Mouse (Mus musculus): ENCODE measurements at regions not wholly inside any gene's neighbourhood (a gene's known extent, or its start where the extent isn't known, plus 50 kb on each side); places are given as distances from the start of the nearest gene placed in this dataset.
A peak's percentile ranks its signal among the peaks of the same experiment; 100 is the strongest.

- DNase-seq (ENCODE audit: low spot score in 2 of 2): no peak
Measured at GRCm38 (mm10) chr15:67301024-67301423, 800.3 kb upstream of the Lrrc6 start.

- no peak for DNase-seq (ENCODE audit: low spot score in 2 of 2)
Measured at GRCm38 (mm10) chr15:67294797-67295196, 794.1 kb upstream of the Lrrc6 start.

GRCm38 (mm10) chr15:67289749-67290148, 789.0 kb upstream of the Lrrc6 start:
- peak; percentile 61 to 65 for DNase-seq (ENCODE audit: low spot score in 2 of 2)

GRCm38 (mm10) chr15:67284941-67285340, 784.2 kb upstream of the Lrrc6 start:
- no peak for DNase-seq (ENCODE audit: low spot score in 2 of 2)

- no peak for DNase-seq (ENCODE audit: low spot score in 2 of 2)
Measured at GRCm38 (mm10) chr15:67283275-67283972, 782.7 kb upstream of the Lrrc6 start.

- no peak for DNase-seq (ENCODE audit: low spot score in 2 of 2)
Measured at GRCm38 (mm10) chr15:67278869-67279268, 778.2 kb upstream of the Lrrc6 start.

- no peak for DNase-seq (ENCODE audit: low spot score in 2 of 2)
Measured at GRCm38 (mm10) chr15:67275058-67275457, 774.3 kb upstream of the Lrrc6 start.

GRCm38 (mm10) chr15:67272397-67272796, 771.7 kb upstream of the Lrrc6 start:
- no peak for DNase-seq (ENCODE audit: low spot score in 2 of 2)

- no peak for DNase-seq (ENCODE audit: low spot score in 2 of 2)
Measured at GRCm38 (mm10) chr15:67263723-67264122, 763.0 kb upstream of the Lrrc6 start.

- no peak for DNase-seq (ENCODE audit: low spot score in 2 of 2)
Measured at GRCm38 (mm10) chr15:67263313-67263712, 762.6 kb upstream of the Lrrc6 start.

- DNase-seq (ENCODE audit: low spot score in 2 of 2): no peak
Measured at GRCm38 (mm10) chr15:67262269-67262668, 761.6 kb upstream of the Lrrc6 start.

GRCm38 (mm10) chr15:67260666-67261065, 760.0 kb upstream of the Lrrc6 start:
- DNase-seq (ENCODE audit: low spot score in 2 of 2): no peak

- DNase-seq (ENCODE audit: low spot score in 2 of 2): no peak
Measured at GRCm38 (mm10) chr15:67249147-67249546, 748.4 kb upstream of the Lrrc6 start.

GRCm38 (mm10) chr15:67248471-67248870, 747.8 kb upstream of the Lrrc6 start:
- no peak for DNase-seq (ENCODE audit: low spot score in 2 of 2)

- no peak for DNase-seq (ENCODE audit: low spot score in 2 of 2)
Measured at GRCm38 (mm10) chr15:67245658-67246268, 745.1 kb upstream of the Lrrc6 start.

GRCm38 (mm10) chr15:67244908-67245657, 744.4 kb upstream of the Lrrc6 start:
- no peak for DNase-seq (ENCODE audit: low spot score in 2 of 2)

GRCm38 (mm10) chr15:67235107-67235785, 734.5 kb upstream of the Lrrc6 start:
- DNase-seq (ENCODE audit: low spot score in 2 of 2): peak; percentile 34 to 40

- no peak for DNase-seq (ENCODE audit: low spot score in 2 of 2)
Measured at GRCm38 (mm10) chr15:67229359-67229758, 728.6 kb upstream of the Lrrc6 start.

GRCm38 (mm10) chr15:67228633-67229032, 727.9 kb upstream of the Lrrc6 start:
- no peak for DNase-seq (ENCODE audit: low spot score in 2 of 2)

GRCm38 (mm10) chr15:67227456-67228164, 726.9 kb upstream of the Lrrc6 start:
- DNase-seq (ENCODE audit: low spot score in 2 of 2): no peak

- DNase-seq (ENCODE audit: low spot score in 2 of 2): no peak
Measured at GRCm38 (mm10) chr15:67226900-67227299, 726.2 kb upstream of the Lrrc6 start.
